Mouse (Mus musculus): Measurements from ENCODE around the gene Wdr92.
"Not testable (repeated sequence)": the region's sequence is repeated elsewhere in the genome, so short reads cannot be mapped to it uniquely, and the experiment has no call there.

Gene Wdr92

GRCm38 (mm10) chr11:17211258-17212140 lies 29.6 kb downstream of the Wdr92 start, which contains the start of gene Pno1:
TSS of gene Pno1 (minus strand) at chr11:17211568.
- DNase-seq (ENCODE audit: low spot score in 2 of 2) = peak; percentile 98 to 99

GRCm38 (mm10) chr11:17212141-17212495 lies 30.2 kb downstream of the Wdr92 start:
- no peak for DNase-seq (ENCODE audit: low spot score in 2 of 2)

- DNase-seq (ENCODE audit: low spot score in 2 of 2) = no peak
These were observed 31.1 kb downstream of the Wdr92 start for GRCm38 (mm10) chr11:17212903-17213509.

- DNase-seq (ENCODE audit: low spot score in 2 of 2) = no peak
These were observed 33.6 kb downstream of the Wdr92 start for GRCm38 (mm10) chr11:17215475-17215874.

- DNase-seq (ENCODE audit: low spot score in 2 of 2) = no peak
These were observed 39.2 kb downstream of the Wdr92 start for GRCm38 (mm10) chr11:17221126-17221525.

- DNase-seq (ENCODE audit: low spot score in 2 of 2) = no peak
These were observed 50.9 kb downstream of the Wdr92 start for GRCm38 (mm10) chr11:17232792-17233191.

GRCm38 (mm10) chr11:17236449-17237037 lies 54.6 kb downstream of the Wdr92 start:
- DNase-seq (ENCODE audit: low spot score in 2 of 2) = no peak

GRCm38 (mm10) chr11:17238598-17238997 lies 56.7 kb downstream of the Wdr92 start:
- DNase-seq (ENCODE audit: low spot score in 2 of 2) = not testable (repeated sequence)

- DNase-seq (ENCODE audit: low spot score in 2 of 2) = no peak
These were observed 66.8 kb downstream of the Wdr92 start for GRCm38 (mm10) chr11:17248715-17249114.

- peak in 1 of 2 experiments; percentile 25 for DNase-seq (ENCODE audit: low spot score in 2 of 2)
These were observed 75.0 kb downstream of the Wdr92 start for GRCm38 (mm10) chr11:17256813-17257365.

- peak; percentile 98 to 99 for DNase-seq (ENCODE audit: low spot score in 2 of 2)
These were observed 75.5 kb downstream of the Wdr92 start, which contains the start of gene C1d for GRCm38 (mm10) chr11:17257443-17257842. TSS of gene C1d (plus strand) at chr11:17257579.

GRCm38 (mm10) chr11:17257861-17258260 lies 76.0 kb downstream of the Wdr92 start:
- peak; percentile 31 to 36 for DNase-seq (ENCODE audit: low spot score in 2 of 2)

- DNase-seq (ENCODE audit: low spot score in 2 of 2) = no peak
These were observed 85.3 kb downstream of the Wdr92 start for GRCm38 (mm10) chr11:17267176-17267575.

- no peak for DNase-seq (ENCODE audit: low spot score in 2 of 2)
These were observed 86.9 kb downstream of the Wdr92 start for GRCm38 (mm10) chr11:17268801-17269200.

GRCm38 (mm10) chr11:17279959-17280358 lies 98.1 kb downstream of the Wdr92 start:
- DNase-seq (ENCODE audit: low spot score in 2 of 2) = peak; percentile 50 to 73

Data from right cerebral cortex, postnatal 10 days (tissue).